In the genomic region with DNA sequence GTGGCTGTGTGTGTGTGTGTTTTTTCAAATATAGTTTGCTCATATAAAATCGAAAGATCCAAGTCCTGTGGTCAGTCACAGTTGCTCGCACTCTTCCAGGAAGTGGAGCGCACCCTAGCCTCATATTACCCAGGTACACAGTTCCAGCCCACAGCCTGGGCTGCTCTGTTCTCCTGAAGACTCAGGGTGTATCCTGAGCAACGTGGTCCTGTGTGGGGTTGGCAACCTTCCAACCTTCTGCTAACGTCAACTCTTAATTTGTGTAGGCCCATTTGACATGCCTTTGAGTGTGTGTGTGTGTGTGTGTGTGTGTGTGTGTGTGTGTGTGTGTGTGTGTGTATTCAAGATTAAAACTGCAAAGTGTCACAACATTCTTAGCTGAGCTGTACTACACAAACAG, we compare ENCODE assay signal across 28 mouse cellular contexts. TPM values are rescaled to one million over a fixed set of nuclear protein-coding genes. Genes with fewer than 3 reads are reported as not detected.
A peak's percentile ranks its signal among the peaks of the same experiment; 100 is the strongest.
DNase-seq lines count a peak whose midpoint lies in the region; ATAC-seq and TF ChIP-seq lines count a peak whose summit lies in the region.
"Had no signal": no experiment of that assay in that cellular context is flagged by ENCODE, and none has a peak within 500 bp of the region (broad histone marks: within the 10 kb centered on the region; RNA-seq: fewer than 3 reads in every experiment).

No protein-coding gene starts in this region.

- DNase-seq in forebrain, embryonic 14.5 days (ENCODE audit: low spot score) = peak; percentile 50
- no peak for DNase-seq in forebrain, postnatal 0 days
- DNase-seq in MN1 (ENCODE audit: low spot score) = peak; percentile 46
- peak; percentile 77 for DNase-seq in stomach, postnatal 0 days (ENCODE audit: low spot score)
- DNase-seq in retina, postnatal 1 day = no peak
- DNase-seq: adrenal gland, postnatal 14 days; cerebellum, adult 11-12 months; gastrocnemius, postnatal 10 days; heart, postnatal 14 days; kidney, postnatal 4 days; layer of hippocampus, postnatal 36 days; left cerebral cortex, postnatal 4 days; liver, embryonic 13.5 days; lung, postnatal 10 days; midbrain, embryonic 14.5 days; right cerebral cortex, adult 18-20 months; spleen, adult 18-20 months; thymus, postnatal 14 days had no signal

- H3K4me2 ChIP-seq in forebrain, embryonic 14.5 days (ENCODE audit: low read length) = no peak overlapping the region
- H3K4me2 ChIP-seq in forebrain, postnatal 0 days (ENCODE audit: low read depth) = no peak overlapping the region
- no peak overlapping the region for H3K4me2 ChIP-seq in intestine, embryonic 16.5 days (ENCODE audit: low read depth, low read length)
- H3K4me2 ChIP-seq in stomach, postnatal 0 days (replicated peaks; ENCODE audit: low read depth) = no peak overlapping the region
- no peak overlapping the region for H3K4me2 ChIP-seq in midbrain, embryonic 16.5 days (ENCODE audit: low read length)
- H3K4me2 ChIP-seq: hindbrain, embryonic 15.5 days; kidney, embryonic 15.5 days; limb, embryonic 15.5 days; liver, embryonic 13.5 days had no signal

- 58% methylated on average over 5 of the region's 5 CpGs for WGBS in forebrain, embryonic 14.5 days
- WGBS in forebrain, postnatal 0 days = 59% methylated on average over 5 of the region's 5 CpGs
- WGBS in intestine, embryonic 16.5 days = 47% methylated on average over 5 of the region's 5 CpGs
- 42% methylated on average over 5 of the region's 5 CpGs for WGBS in stomach, postnatal 0 days
- 69% methylated on average over 5 of the region's 5 CpGs for WGBS in midbrain, embryonic 16.5 days

- no peaks in the 10 kb centered on the region for H3K9me3 ChIP-seq in forebrain, embryonic 14.5 days (replicated peaks; ENCODE audit: control insufficient read depth, low read length)
- H3K9me3 ChIP-seq in forebrain, postnatal 0 days (ENCODE audit: low read length) = no peaks in the 10 kb centered on the region
- no peaks in the 10 kb centered on the region for H3K9me3 ChIP-seq in intestine, embryonic 16.5 days (ENCODE audit: control insufficient read depth, low read length)
- no peaks in the 10 kb centered on the region for H3K9me3 ChIP-seq in stomach, postnatal 0 days (ENCODE audit: control insufficient read depth, low read length)
- H3K9me3 ChIP-seq in midbrain, embryonic 16.5 days (replicated peaks; ENCODE audit: control insufficient read depth, low read length, poor library complexity, severe bottlenecking) = no peaks in the 10 kb centered on the region
- H3K9me3 ChIP-seq: forebrain, embryonic 10.5 days; hindbrain, embryonic 10.5 days; hindbrain, embryonic 15.5 days; kidney, embryonic 15.5 days; limb, embryonic 15.5 days; liver, embryonic 13.5 days had no signal

- H3K27me3 ChIP-seq in forebrain, embryonic 14.5 days (replicated peaks; ENCODE audit: control insufficient read depth, insufficient read depth, low read length) = no peaks in the 10 kb centered on the region
- H3K27me3 ChIP-seq in forebrain, postnatal 0 days (ENCODE audit: insufficient read depth, low read length) = no peaks in the 10 kb centered on the region
- no peaks in the 10 kb centered on the region for H3K27me3 ChIP-seq in intestine, embryonic 16.5 days (replicated peaks; ENCODE audit: control insufficient read depth, insufficient read depth, low read length)
- no peaks in the 10 kb centered on the region for H3K27me3 ChIP-seq in stomach, postnatal 0 days (ENCODE audit: control insufficient read depth, insufficient read depth, low read length)
- H3K27me3 ChIP-seq in midbrain, embryonic 16.5 days (ENCODE audit: control insufficient read depth, insufficient read depth, low read depth, low read length) = no peaks in the 10 kb centered on the region
- H3K27me3 ChIP-seq: hindbrain, embryonic 15.5 days; limb, embryonic 15.5 days had no signal

- no peak for TF ChIP-seq CTCF in forebrain, postnatal 0 days (IDR thresholded peaks at IDR 0.05; ENCODE audit: low read depth)
- TF ChIP-seq CTCF in stomach, postnatal 0 days (IDR thresholded peaks at IDR 0.05; ENCODE audit: low read depth) = no peak

- H3K4me3 ChIP-seq in forebrain, embryonic 14.5 days (ENCODE audit: low read depth, low read length) = no peak overlapping the region
- no peak overlapping the region for H3K4me3 ChIP-seq in forebrain, postnatal 0 days (ENCODE audit: low read depth, low read length)
- H3K4me3 ChIP-seq in intestine, embryonic 16.5 days (ENCODE audit: low read length) = no peak overlapping the region
- no peak overlapping the region for H3K4me3 ChIP-seq in stomach, postnatal 0 days (ENCODE audit: low read depth, low read length)
- H3K4me3 ChIP-seq in midbrain, embryonic 16.5 days (ENCODE audit: low read depth, low read length) = no peak overlapping the region
- H3K4me3 ChIP-seq: forebrain, embryonic 10.5 days; hindbrain, embryonic 10.5 days; hindbrain, embryonic 15.5 days; kidney, embryonic 15.5 days; limb, embryonic 15.5 days; liver, embryonic 13.5 days had no signal

- ATAC-seq in forebrain, embryonic 14.5 days = no peak
- no peak for ATAC-seq in forebrain, postnatal 0 days
- ATAC-seq in intestine, embryonic 16.5 days = peak; percentile 48
- ATAC-seq in stomach, postnatal 0 days (ENCODE audit: low FRiP score, low TSS enrichment) = peak; percentile 84
- ATAC-seq in midbrain, embryonic 16.5 days = no peak
- ATAC-seq: forebrain, embryonic 16.5 days; inflammation-experienced regulatory T-cells, adult 6 months had no signal

- no peaks in the 10 kb centered on the region for H3K36me3 ChIP-seq in forebrain, embryonic 14.5 days (ENCODE audit: control insufficient read depth, insufficient read depth, low read length)
- no peaks in the 10 kb centered on the region for H3K36me3 ChIP-seq in forebrain, postnatal 0 days (ENCODE audit: insufficient read depth)
- no peaks in the 10 kb centered on the region for H3K36me3 ChIP-seq in intestine, embryonic 16.5 days (ENCODE audit: control insufficient read depth, insufficient read depth, low read length)
- no peaks in the 10 kb centered on the region for H3K36me3 ChIP-seq in stomach, postnatal 0 days (ENCODE audit: control insufficient read depth, insufficient read depth, low read length)
- H3K36me3 ChIP-seq in midbrain, embryonic 16.5 days (ENCODE audit: control insufficient read depth, insufficient read depth, low read length) = no peaks in the 10 kb centered on the region
- H3K36me3 ChIP-seq: forebrain, embryonic 10.5 days; hindbrain, embryonic 10.5 days; hindbrain, embryonic 15.5 days; kidney, embryonic 15.5 days; limb, embryonic 15.5 days; liver, embryonic 13.5 days had no signal

- no peaks in the 10 kb centered on the region for H3K4me1 ChIP-seq in forebrain, embryonic 14.5 days (ENCODE audit: control insufficient read depth, insufficient read depth, low read length)
- H3K4me1 ChIP-seq in forebrain, postnatal 0 days (ENCODE audit: insufficient read depth) = 0 out of 2 replicates have a peak, but pooled peaks cover 1% of the 10 kb centered on the region
- peaks cover 13% of the 10 kb centered on the region; the same call in 1 of the 2 replicates for H3K4me1 ChIP-seq in intestine, embryonic 16.5 days (ENCODE audit: control insufficient read depth, insufficient read depth, low read length)
- H3K4me1 ChIP-seq in stomach, postnatal 0 days (replicated peaks; ENCODE audit: control insufficient read depth, insufficient read depth) = no peaks in the 10 kb centered on the region
- H3K4me1 ChIP-seq in midbrain, embryonic 16.5 days (ENCODE audit: control insufficient read depth, insufficient read depth, low read length) = no peaks in the 10 kb centered on the region

- no peak overlapping the region for H3K9ac ChIP-seq in forebrain, embryonic 14.5 days (ENCODE audit: low read length)
- H3K9ac ChIP-seq in forebrain, postnatal 0 days = no peak overlapping the region
- H3K9ac ChIP-seq in intestine, embryonic 16.5 days (ENCODE audit: low read depth, low read length) = no peak overlapping the region
- H3K9ac ChIP-seq in stomach, postnatal 0 days (ENCODE audit: low read length) = no peak overlapping the region
- H3K9ac ChIP-seq in midbrain, embryonic 16.5 days (ENCODE audit: low read depth, low read length) = no peak overlapping the region
- H3K9ac ChIP-seq: hindbrain, embryonic 15.5 days; kidney, embryonic 15.5 days; limb, embryonic 15.5 days; liver, embryonic 13.5 days had no signal

- no peak overlapping the region for H3K27ac ChIP-seq in forebrain, embryonic 14.5 days (ENCODE audit: low read depth, low read length)
- H3K27ac ChIP-seq in forebrain, postnatal 0 days (ENCODE audit: low read depth, low read length) = no peak overlapping the region
- H3K27ac ChIP-seq in intestine, embryonic 16.5 days (ENCODE audit: low read length) = no peak overlapping the region
- H3K27ac ChIP-seq in stomach, postnatal 0 days (replicated peaks) = no peak overlapping the region
- no peak overlapping the region for H3K27ac ChIP-seq in midbrain, embryonic 16.5 days (ENCODE audit: low read length)
- H3K27ac ChIP-seq: forebrain, embryonic 10.5 days; hindbrain, embryonic 10.5 days; hindbrain, embryonic 15.5 days; kidney, embryonic 15.5 days; limb, embryonic 15.5 days; liver, embryonic 13.5 days had no signal

- no peak for TF ChIP-seq EP300 in stomach, postnatal 0 days (optimal IDR thresholded peaks at IDR 0.05)

RNA-seq across cellular contexts. Expression of gene Rhou, which starts 43.6 kb away (rescaled TPM):
- 7.1 and 7.2 TPM in 2 replicates for polyA plus RNA-seq in forebrain, embryonic 14.5 days (2014; fragmentation: Nextera tagmentation; extraction: Ambion mirVana)
- total RNA-seq in forebrain, postnatal 0 days (2014; rRNA removed) = 41.1 and 52.5 TPM in 2 replicates
- 7.6 and 10.5 TPM in 2 replicates for polyA plus RNA-seq in forebrain, postnatal 0 days (2015; fragmentation: Nextera tagmentation; extraction: Ambion mirVana)
- 5.3 and 5.5 TPM in 2 replicates for polyA plus RNA-seq in intestine, embryonic 16.5 days (2015; fragmentation: Nextera tagmentation; extraction: Ambion mirVana)
- 7.3 and 10.9 TPM in 2 replicates for polyA plus RNA-seq in stomach, postnatal 0 days (2015; fragmentation: Nextera tagmentation; extraction: Ambion mirVana)
- polyA plus RNA-seq in midbrain, embryonic 16.5 days (2015; fragmentation: Nextera tagmentation; extraction: Ambion mirVana) = 10.1 and 13.2 TPM in 2 replicates
- total RNA-seq: MEL had no signal
- polyA plus RNA-seq: inflammation-experienced regulatory T-cells, adult 6 months had no signal

Comparison
In these comparisons a context has a peak if more than half of its experiments do, and no peak if none do; other contexts are left out.
1. DNase-seq: peak in forebrain, embryonic 14.5 days (single experiment), MN1 (single experiment) and stomach, postnatal 0 days (single experiment); none in forebrain, postnatal 0 days (single experiment) and retina, postnatal 1 day (single experiment).
2. ATAC-seq: peak in intestine, embryonic 16.5 days (single experiment) and stomach, postnatal 0 days (single experiment); none in forebrain, embryonic 14.5 days (single experiment), forebrain, postnatal 0 days (single experiment) and midbrain, embryonic 16.5 days (single experiment).